Mouse (Mus musculus) kidney, adult 18-20 months (tissue): Measurements from ENCODE around the gene Ccdc13.
A peak's percentile ranks its signal among the peaks of the same experiment; 100 is the strongest.

Source experiments
- DNase-seq: peaks from one replicate; pipeline ENCODE4 v3.0.0; 2021

The Ccdc13 gene

GRCm38 (mm10) chr9:121838829-121839621, at the start of gene Ccdc13:
TSS of gene Ccdc13 (minus strand) at chr9:121839461.
- DNase-seq: peak; percentile 65

DNA sequence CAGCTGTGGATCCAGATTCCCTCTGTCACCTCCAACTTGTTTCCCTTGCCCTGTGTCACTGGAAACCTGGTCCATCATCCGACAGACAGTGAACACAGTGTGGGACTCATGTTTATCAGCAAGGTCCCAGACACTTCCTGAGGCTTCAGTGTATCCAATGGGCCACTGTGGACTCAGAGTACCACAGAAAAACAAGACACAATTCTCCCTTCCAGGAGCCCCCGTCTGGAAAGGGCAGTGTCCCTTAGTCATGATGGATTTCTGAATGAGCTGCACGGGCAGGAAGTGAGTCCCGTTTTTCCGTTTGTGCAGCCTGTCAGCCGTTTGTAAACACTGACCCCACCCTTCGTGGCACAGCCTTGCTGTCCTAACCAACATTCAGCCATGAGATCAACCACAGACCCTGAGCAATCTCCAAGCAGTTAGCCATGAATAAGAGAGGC, 42.8 kb upstream of the Ccdc13 start:
- DNase-seq: peak; percentile 21

- no peak for DNase-seq
These were observed 42.0 kb upstream of the Ccdc13 start for GRCm38 (mm10) chr9:121881301-121881700.

DNA sequence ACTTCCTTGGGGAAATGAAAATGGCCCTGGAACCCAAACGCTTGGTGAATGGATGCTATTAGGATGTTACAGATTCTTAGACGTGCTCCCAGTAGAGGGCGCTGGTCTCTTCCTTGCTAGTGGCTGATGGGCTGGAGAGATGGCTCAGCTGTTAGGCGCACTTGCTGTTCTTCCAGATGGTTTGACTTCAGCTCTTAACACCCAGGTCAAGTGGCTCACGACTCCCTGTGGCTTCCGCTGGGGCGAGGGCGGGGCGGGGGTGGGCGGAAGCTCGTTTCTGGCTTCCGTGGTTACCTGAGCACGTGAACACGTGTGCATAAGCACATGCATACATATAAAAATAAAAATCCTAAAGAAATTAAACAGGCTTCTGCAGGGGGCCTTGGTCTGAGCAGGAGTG, 41.6 kb upstream of the Ccdc13 start:
- DNase-seq: peak; percentile 67

- DNase-seq: peak; percentile 53
These were observed 37.9 kb upstream of the Ccdc13 start for GRCm38 (mm10) chr9:121877052-121877740.

- DNase-seq: no peak
These were observed 34.3 kb upstream of the Ccdc13 start for GRCm38 (mm10) chr9:121873578-121873977.

GRCm38 (mm10) chr9:121872062-121872683, 32.9 kb upstream of the Ccdc13 start:
- DNase-seq: no peak

DNA sequence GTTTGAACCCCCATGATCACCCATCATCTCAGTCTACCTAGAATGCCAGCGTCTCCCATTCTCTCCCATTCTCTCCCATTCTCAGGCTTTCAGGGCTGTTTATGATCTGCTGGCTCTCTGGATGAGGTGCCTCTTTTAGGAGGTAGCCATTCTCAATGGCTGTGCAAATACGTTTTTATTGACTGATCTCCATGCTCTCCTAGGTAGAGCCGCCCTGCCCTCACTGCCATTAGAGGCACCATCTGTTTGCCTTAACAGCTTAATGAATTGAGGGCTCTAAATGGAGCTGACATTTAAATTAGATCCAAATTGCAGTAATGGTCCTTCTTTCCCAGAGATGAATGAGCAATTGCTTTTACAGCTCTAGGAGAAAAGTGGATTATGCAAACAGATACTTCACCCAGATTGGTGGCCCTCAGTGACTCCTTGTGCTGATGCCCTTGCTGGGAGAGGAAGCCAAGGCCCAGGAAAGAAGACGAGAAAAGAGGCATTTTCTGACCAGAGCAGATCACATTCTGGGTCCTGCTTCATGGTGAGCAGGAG, 30.8 kb upstream of the Ccdc13 start:
- no peak for DNase-seq

DNA sequence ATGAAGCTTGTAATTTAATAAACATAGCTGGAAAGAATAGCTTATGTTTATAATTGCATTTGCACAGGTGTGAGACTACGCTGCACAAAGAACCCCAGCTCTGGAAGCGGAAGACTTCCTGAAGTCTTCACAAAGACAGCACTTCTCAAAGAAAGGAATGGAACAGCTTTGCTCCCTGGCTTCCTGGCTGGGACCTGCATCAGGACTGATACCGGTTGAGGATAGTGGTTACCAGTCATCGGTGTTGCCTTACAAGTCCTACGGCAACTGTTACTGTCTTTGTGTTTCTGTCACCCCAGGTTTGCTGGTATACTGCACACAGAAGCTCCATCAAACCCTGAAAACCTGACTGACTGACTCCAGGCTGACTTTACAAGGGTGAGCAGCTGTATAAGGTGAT, 30.2 kb upstream of the Ccdc13 start:
- DNase-seq: no peak

DNA sequence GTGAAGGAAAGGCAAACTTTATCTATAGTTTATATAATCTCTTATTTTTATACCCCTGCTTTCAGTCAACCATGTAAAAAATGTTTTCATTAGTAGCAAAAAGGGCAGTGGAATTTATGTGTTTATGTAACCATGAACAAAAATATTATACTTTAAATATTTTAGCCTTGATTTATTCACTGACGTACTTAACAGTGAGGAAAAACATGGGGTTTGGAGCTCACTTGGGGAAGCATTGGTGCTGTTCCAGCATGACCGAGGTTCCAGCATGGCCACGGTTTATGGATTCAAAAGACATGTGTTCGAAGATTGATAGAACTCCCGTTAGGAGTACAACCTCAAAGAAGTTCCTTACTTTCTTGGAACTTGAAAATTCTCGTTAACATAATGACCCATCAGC, 29.0 kb upstream of the Ccdc13 start:
- DNase-seq: no peak

DNA sequence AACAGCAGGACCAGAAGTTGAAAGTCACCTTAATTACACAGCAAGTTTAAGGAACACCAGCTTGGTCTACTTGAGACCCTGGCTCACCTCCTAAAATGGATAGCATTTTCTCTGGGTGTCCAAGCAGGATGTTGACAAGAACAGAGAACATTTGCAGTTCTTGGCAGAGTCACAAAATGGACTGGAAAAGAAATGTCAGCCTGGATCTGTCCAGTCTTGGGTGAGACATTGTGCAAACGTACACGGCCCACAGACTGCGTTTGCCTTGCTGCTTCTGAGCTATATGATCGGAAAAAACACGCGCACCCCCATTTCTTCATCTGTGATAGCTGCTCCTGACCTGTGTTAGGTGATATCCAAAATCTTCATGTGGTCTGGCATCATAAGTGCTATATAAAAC, 28.4 kb upstream of the Ccdc13 start:
- DNase-seq: no peak

DNA sequence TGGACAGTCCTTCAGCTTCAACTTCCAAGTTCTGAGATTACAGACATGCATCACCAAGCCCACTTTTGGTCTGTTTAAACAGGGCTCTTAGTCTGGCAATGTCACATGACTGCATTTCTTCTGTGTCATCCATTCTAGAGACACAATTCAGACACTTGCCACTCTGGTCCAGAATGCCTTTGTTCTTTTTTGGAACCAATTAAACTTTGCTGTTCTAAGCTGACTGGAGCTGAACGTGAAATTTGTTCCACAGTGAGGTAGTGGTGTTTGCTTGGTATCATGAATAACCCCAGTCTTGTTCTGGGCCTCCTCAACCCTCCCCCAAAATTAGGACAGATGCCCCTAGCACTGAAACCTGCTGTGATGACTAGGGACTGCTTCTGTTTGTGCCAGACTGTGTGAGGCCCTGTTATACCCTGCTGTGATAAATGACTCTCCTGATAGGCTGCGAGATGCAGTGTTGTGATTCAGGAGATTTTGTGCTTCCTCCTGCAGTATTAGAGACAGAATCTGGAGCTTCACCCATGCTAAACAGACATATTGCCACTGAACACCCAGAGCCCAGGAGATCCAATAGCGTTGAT, 26.3 kb upstream of the Ccdc13 start:
- no peak for DNase-seq

DNA sequence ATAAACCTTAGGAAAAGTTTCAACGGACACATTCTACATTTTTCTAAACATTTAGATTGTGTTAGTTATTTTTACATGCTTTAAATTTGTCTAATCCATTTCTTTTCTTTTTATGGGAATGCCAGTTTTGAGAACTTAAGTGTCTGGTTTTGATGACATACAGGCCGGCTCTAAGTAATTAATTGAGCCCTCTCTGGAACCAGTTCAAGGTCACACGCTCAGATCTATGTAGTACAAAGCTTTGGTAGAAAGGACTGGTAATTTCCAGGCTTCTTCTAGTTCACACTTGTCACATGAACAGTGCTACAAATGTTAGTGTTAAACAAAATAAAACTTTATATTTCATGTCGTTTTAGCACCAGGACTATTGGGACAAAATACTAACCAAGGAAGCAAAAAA, 25.6 kb upstream of the Ccdc13 start:
- DNase-seq: no peak

DNA sequence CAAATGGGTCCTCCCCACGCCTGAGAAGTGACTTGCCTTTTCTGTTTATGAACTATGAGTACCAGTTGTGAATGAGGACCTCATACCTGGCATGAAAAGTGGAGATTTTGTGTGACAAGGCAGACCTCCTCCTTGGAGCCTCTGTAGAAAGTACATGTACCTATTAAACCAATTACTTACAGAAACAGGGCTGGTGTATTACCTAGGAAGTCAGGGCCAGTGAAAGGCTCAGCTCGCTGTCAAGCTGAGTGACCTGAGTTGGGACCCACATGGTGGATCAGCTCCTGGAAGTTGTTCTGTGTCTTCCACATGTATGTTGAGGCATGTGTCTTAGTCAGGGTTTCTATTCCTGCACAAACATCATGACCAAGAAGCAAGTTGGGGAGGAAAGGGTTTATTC, 21.7 kb upstream of the Ccdc13 start:
- DNase-seq: no peak

DNA sequence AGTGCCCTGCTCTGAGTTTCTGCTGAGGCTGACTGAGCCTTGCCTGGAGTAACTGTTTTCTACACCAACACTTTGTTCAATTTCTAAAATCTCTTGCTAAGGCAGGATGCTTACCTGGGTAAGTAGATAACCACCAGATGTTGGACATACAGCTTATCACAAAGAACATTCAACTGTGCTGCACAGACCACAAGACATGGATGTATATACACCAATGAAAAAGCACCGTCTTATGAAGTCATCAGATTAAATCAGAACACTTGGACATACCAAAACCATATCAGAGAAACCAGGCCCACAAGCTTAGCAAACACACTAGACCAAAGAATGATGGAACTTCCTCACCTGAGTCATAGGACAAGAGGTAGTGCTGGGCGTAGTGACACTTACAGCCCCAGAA, 20.1 kb upstream of the Ccdc13 start:
- DNase-seq: no peak

- no peak for DNase-seq
These were observed 18.9 kb upstream of the Ccdc13 start, which contains the start of gene Higd1a for GRCm38 (mm10) chr9:121858153-121858488. TSS of gene Higd1a (minus strand) at chr9:121858362.

DNA sequence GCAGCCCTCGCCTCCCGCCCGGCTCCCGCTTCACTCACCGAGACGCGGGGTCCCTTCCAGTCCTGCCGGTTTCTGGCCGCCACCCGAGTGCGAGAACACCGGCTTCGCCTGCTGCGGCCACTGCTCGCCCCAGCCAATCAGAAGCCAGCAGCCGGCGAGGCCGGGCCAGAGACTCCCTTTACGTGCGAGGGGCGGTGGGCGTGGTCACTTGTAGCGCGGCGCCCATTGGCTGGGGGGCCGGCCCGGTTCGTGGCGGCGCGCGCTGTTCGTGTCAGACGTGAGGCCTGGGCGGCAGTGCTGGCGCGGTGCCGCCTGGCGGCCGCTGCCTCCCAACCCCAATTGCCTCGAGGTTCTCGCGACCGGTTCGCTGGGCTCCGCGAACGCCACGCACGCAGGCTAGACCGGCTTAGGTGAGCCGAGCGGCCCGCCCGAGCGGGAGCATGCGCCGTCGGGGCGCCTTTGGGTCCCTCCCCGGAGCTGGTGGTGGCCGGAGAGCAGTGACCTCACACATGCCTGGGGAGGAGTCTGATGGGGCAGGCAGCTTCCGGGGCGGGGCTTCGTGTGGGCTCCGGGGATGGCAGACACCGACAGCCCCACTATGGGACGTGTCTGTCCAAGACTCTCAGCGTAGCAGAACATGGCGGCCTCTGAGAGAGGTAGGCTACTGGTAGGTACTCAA, 18.4 kb upstream of the Ccdc13 start:
- DNase-seq: peak; percentile 99

DNA sequence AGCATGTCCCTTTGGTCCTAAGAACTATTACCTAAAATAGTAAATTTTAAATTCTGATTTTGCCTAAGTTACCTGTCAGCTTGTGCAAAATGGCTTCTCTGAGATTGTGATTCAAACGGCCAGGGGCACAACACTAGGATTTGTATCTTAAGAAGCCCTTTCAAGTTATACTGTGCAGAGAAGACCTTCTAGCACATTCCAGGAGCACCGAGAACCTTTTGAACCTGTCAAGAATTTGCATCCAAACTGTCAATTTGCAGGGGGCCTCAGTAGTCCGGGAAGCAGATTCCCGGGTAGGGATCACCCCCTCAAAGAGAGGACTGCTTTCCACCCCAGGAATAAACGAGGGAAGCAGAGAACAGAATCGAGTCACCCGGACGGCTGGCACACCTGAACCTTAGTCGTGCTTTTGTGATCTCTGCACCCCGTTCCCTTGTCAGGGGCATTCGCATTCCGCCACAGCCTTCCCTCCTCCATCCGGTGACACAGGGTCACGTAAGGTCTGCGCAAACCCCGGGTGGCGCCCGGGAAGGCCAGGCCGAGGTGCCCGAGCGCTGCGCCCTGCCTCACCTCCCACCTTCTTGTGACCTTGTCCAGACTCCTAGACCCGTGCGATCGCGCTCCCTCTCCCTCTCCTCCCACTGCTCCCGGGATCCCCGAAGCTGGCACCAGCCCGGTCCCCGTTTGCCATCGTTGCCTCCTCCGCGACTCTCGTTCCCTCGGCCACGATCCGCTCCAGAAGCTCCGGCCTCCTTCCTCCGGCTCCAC, 17.6 kb upstream of the Ccdc13 start:
- DNase-seq: no peak

GRCm38 (mm10) chr9:121854246-121854645, 15.0 kb upstream of the Ccdc13 start:
- DNase-seq: no peak

DNA sequence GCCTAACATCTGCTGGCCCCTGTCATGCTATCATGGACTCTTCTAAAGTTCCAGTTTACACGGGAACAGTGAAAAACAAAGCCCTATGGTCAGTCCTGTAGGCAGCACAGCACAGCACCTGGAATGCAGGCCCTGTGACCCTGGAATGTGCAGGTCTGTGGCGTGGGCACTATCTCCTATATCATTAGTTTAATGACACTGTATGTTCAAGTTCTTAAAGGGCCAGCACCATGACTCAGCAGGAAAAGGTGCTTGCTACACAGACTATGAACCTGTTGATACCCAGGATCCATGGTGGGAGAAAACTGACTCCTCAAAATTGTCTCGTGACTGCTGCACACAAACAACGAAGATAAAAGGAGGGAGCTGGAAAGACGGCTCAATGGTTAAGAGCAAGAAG, 8.6 kb upstream of the Ccdc13 start:
- no peak for DNase-seq

DNA sequence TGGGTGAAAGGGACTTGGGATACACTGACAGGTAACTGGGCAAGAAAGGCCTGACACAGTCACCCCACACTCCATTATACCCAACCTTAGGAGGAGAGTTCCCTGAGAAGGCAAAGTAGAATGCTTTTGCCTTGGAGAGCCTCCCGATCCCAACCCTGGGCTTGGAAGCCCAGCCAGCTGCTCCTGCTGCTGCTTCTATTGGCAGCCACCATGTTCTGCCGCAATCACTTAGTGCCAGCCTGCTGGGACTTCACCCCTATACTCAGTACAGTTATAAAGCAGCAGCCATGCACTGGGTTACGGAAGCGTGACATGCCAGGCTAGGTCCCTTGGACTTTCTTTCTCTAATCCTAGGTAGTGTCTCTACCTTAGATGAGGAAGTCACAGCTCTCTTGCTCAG, 7.9 kb upstream of the Ccdc13 start:
- no peak for DNase-seq

- peak; percentile 27 for DNase-seq
These were observed 7.4 kb upstream of the Ccdc13 start for GRCm38 (mm10) chr9:121846526-121847118.
